Mouse (Mus musculus) B cell, adult 2 months (primary cell): ENCODE measurements around the gene Cldn12.

ENCODE experiments used
- DNase-seq, 2 experiments: peaks; one replicate each; pipeline ENCODE4 v3.0.0; 2022

Gene Cldn12

DNA sequence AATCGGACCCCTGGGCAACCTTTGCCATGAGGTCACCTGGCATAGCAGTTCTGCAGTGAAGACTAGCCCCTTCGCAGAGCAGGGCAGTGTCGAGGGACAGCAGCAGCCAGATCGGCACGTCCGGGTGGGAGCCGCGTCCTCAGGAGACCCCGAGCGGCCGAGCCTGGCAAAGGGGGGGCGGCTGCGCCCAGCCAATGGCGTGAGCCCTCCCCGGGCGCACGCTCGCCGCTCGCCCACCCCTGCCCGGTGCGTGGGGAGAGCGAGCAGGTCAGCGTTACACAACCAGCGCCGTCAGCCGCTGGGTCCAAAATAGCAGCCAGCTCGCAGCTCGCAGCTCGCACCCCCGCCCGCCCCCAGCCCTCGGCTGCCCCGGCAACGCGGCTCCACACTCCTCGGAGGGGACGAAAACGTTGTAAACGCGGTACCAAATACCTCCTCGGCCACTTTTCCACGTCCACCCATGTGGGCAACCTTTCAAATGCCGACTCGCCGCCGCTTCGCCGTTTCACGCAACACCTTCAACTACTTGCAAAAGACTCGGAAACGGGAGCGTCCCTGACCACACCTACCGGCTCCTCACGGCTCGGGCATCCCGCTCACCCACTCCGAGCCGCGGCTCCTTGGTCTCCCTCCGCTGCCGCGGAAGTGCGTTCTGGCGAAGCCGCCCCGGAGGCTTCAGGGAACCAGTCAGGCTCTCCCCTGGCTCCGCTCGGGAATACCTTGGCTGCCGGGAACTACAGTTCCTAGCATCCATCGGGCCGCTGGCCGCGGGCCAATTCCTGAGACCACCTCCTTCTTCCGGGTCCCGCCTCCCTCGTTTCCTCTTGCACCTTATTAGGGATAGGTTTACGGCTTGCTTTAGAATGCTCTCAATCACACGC, at the start of gene Cldn12:
TSS of gene Cldn12 (minus strand) at position 763 of the 881 bp plus-strand sequence.
- peak; percentile 48 to 57 for DNase-seq

DNA sequence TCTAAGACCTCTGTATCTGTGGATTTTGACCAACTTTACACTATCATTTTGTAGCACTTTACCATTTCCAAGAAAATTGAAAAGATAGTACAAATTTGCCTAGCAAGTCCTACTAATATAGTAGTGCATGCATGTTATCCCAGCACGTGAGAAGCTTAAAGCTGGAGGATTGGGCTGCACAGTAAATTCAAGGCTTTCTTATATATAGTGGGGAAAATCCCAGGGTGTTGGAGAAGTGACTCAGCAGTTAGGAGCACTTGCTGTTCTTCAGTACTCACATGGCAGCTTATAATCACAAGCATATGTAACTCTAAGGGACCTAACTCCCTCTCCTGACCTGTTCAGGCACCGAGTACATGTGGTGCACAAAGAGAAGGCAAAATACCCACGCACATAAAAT, 47.7 kb upstream of the Cldn12 start:
- DNase-seq = no peak

DNA sequence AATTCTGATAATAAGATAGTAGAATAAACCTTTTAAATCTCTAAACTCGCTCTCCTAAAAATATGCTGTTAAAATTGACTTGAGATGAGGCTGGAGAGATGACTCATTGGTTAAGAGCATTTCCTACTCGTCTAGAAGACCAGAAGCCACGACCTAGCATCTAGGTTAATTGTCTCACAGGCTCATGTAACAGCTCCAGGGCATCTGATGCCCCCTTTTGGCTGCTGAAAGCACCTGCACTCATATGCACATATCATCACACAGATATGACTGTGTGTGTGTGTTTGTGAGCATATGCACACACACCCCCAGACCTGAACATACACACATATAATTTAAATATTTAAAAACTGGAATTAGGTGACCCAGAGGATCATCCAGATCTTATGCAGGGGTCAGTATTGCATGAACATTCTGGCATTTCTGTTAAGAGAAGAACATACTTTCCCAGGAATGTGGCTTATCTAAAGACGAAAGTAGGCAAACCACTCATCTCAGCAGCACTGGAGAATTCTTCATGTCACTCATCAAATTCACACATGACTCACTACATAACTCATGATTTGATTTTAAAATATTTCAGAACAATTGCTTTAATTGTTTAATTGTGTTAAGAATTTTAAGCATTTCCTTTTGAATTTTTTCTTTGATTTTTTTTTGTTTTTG, 46.4 kb upstream of the Cldn12 start:
- DNase-seq = no peak

- DNase-seq = no peak
Observed at GRCm38 (mm10) chr5:5559798-5560197, 45.0 kb upstream of the Cldn12 start.

- DNase-seq = peak; percentile 96
Observed at GRCm38 (mm10) chr5:5559079-5559740, 44.5 kb upstream of the Cldn12 start, which contains the start of gene Gtpbp10. Gene Gtpbp10 (minus strand): TSS chr5:5559538.

DNA sequence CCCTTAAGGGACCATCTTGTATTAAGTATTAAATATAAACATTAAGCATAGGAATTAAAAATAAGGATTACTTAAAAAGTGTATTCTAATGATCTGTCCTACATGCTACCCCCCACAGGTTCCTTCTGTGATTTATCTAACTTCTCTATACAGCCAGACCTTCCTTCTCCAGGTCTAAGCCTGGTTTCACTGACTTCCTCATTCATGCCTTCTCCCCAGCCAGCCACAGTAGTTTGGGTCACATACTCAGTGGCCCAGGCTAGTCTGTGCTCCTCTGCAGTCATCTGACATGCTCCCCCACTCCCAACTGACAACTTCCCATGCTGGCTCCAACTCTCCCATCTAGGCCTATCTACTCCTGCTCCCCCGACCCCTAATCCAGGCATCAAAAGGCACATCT, 36.4 kb upstream of the Cldn12 start:
- no peak for DNase-seq

- DNase-seq = no peak
Observed at GRCm38 (mm10) chr5:5540385-5540784, 25.6 kb upstream of the Cldn12 start.

DNA sequence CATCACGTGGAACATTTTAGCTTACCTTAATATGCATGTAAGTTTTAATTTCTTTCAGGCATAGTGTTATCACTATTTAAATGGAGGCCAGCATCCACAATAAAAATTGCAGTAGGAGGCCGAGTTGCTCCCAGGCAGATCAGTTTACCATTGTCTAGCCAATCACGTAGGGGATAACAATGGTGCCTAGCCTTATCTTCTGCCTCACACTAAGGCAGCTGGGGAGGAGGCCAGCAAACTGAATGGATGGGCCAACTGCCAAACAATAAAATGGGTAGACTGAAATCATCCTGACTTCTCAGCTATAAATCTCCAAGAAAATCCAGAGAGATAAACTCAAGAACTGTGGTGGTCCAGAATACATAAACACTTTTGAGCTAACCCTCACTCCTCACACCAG, 25.0 kb upstream of the Cldn12 start:
- DNase-seq = no peak

- DNase-seq = no peak
Observed at GRCm38 (mm10) chr5:5536131-5536530, 21.4 kb upstream of the Cldn12 start.

- no peak for DNase-seq
Observed at GRCm38 (mm10) chr5:5533656-5534420, 19.1 kb upstream of the Cldn12 start.

DNA sequence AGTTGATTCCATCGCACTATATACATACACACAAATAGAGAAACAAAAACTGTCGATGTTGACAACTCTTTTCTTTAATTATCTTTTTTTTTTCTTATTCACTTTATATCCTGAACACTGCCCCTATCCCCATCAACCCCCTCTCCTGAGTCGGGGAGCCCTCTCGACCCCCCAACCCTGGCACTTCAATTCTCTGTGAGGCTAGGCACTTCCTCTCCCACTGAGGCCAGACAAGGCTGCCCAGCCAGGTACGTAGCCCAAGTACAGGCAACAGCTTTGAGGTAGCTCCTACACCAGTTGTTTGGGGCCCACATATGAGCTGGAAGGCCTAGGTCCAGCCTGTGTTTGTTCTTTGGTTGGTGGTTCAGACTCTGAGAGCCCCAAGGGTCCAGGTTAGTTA, 653 bp upstream of the Cldn12 start:
- DNase-seq = no peak

- DNase-seq = no peak
Observed at GRCm38 (mm10) chr5:5511401-5511800, 3.4 kb downstream of the Cldn12 start.

- DNase-seq = no peak
Observed at GRCm38 (mm10) chr5:5510989-5511388, 3.8 kb downstream of the Cldn12 start.

- no peak for DNase-seq
Observed at GRCm38 (mm10) chr5:5510304-5510887, 4.4 kb downstream of the Cldn12 start.

DNA sequence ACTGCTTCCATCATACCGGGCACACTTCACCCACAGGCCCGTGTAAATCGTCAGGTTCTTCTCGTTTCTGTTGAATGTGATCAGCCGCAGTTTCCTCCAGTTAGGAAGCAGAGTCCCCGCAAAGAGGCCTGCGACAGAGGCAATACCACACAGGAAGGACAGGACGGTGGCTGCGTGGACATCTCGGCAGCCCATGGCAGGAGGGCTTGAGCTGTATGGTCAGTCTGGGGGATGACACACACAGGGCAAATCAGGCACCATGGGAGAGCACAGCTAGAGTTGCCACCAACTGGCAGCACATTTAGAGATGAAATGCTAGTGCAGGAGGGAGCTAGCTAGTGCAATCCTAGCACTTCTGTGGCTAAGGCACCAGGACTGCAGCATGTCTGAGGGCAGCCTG, 6.5 kb downstream of the Cldn12 start:
- DNase-seq = no peak

DNA sequence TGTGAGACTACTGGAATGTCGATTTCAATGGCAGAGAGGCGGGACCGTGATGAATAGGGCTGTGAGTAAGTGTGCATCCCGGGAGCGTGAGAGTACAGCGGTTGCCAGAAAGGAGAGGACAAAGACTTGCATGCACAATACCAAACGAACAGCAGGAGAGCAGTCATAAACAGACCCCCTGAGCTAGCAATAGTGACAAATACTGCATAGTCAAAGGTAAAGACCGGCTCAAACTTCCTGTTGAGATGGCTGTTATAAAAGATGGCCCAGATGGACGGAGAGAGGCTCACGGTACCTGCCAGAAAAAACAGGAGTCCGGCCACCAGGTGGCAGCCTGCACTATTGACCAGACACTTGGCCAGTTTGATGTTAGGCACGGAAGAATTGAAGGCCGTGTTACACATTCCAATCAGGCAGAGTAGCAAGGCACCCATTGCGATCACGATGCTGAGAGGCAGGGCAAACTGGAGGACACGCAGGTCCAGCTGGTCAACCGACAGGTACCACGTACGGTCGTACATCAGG, 7.0 kb downstream of the Cldn12 start:
- DNase-seq = peak; percentile 48 to 52

GRCm38 (mm10) chr5:5504456-5504855, 10.3 kb downstream of the Cldn12 start:
- no peak for DNase-seq

- no peak for DNase-seq
Observed at GRCm38 (mm10) chr5:5503381-5503780, 11.4 kb downstream of the Cldn12 start.

DNA sequence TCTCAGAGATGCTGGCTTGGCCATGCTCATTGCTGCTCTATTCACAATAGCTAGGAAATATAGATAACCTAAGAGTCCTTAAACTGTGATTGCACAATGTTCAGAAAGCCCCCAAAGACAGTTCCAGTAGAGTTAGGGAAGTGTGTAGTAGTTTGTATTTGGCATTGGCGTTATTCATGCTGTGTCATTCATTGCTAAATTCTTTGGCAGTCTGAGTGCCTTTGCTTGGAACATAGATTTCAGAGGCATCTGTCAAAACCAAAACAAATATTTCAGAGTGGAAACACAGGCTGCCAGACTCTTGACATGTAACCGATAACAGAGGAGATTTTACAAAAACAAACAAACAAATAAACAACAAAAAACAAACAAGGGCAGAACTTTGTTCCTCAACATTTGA, 13.2 kb downstream of the Cldn12 start:
- DNase-seq = no peak

- no peak for DNase-seq
Observed at GRCm38 (mm10) chr5:5496393-5496792, 18.4 kb downstream of the Cldn12 start.

DNA sequence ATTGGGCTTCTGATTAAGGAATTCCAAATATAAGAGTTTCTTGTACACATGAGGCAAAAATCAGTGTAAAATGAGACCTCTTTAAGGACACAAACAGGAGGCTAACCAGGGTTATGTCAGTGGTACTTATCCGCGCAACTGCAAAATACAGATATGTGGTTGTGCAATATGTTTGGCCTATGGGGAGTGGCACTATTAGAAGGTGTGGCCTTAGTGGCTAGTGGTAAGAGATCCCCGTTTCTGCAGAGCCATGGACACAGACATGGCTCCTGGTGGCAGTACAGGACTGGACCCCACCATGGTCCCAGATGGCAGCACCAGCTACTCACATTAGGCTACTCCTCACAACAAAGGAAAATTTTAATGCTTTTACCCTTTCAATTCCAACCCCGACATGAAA, 19.7 kb downstream of the Cldn12 start:
- DNase-seq = no peak
